Mouse (Mus musculus) neural tube, embryonic 13.5 days (tissue): ENCODE results near the gene Serpinh1. TPM values are rescaled to one million over a fixed set of nuclear protein-coding genes. Genes with fewer than 3 reads are reported as not detected.
"Not testable (repeated sequence)": the region's sequence is repeated elsewhere in the genome, so short reads cannot be mapped to it uniquely, and the experiment has no call there.

Source experiments
- ATAC-seq: fragments of 200-750 bp; cut with Nextera tagmentation; 2 replicates; pipeline ENCODE4 v1.8.0; 2017; ENCODE audit warnings: low read depth, mild to moderate bottlenecking, moderate TSS enrichment, moderate library complexity
- H3K27ac ChIP-seq: fragments of 300-500 bp; sonication (generic); replicated peaks from 2 replicates; pipeline ENCODE4 v1.5.1; 2015; ENCODE audit warnings: moderate library complexity, mild to moderate bottlenecking, inconsistent platforms
- H3K27me3 ChIP-seq: fragments of 300-500 bp; sonication (generic); 2 replicates; pipeline ENCODE4 v1.6.1; 2015; ENCODE audit warnings: mild to moderate bottlenecking, inconsistent platforms
- H3K36me3 ChIP-seq: fragments of 300-500 bp; sonication (generic); 2 replicates; pipeline ENCODE4 v1.6.1; 2015; ENCODE audit warnings: mild to moderate bottlenecking, inconsistent platforms
- H3K4me1 ChIP-seq: fragments of 300-500 bp; sonication (generic); replicated peaks from 2 replicates; pipeline ENCODE4 v1.6.1; 2015; ENCODE audit warnings: inconsistent platforms
- H3K4me2 ChIP-seq: fragments of 300-500 bp; sonication (generic); 2 replicates; pipeline ENCODE4 v1.6.1; 2015; ENCODE audit warnings: inconsistent platforms, mild to moderate bottlenecking, moderate library complexity
- H3K4me3 ChIP-seq: fragments of 300-500 bp; sonication (generic); 2 replicates; pipeline ENCODE4 v1.5.1; 2015; ENCODE audit warnings: mild to moderate bottlenecking, inconsistent platforms
- H3K9ac ChIP-seq: fragments of 300-500 bp; sonication (generic); 2 replicates; pipeline ENCODE4 v1.6.1; 2015; ENCODE audit warnings: moderate library complexity, mild to moderate bottlenecking, inconsistent platforms
- H3K9me3 ChIP-seq: fragments of 300-500 bp; sonication (generic); 2 replicates; pipeline ENCODE4 v1.6.1; 2016; ENCODE audit warnings: inconsistent platforms
- WGBS: fragments of 180-500 bp; shearing (Covaris S2); methylation state at CpG from one replicate; pipeline ENCODE4 v1.1.7; 2015; 5-methylcytosine and 5-hydroxymethylcytosine counted together
- polyA plus RNA-seq: library from polyadenylated mRNA; unstranded; fragments of >200 nt; fragmentation: Nextera tagmentation; extraction: Ambion mirVana; gene quantifications from 2 replicates; pipeline ENCODE4 v1.2.1, GENCODE M21; 2015

Serpinh1 gene
- polyA plus RNA-seq, 1 experiment from 2014 or later, result 462 TPM

GRCm38 (mm10) chr7:99386030-99386429 lies 33.0 kb upstream of the Serpinh1 start:
- no peak for ATAC-seq
- Histone ChIP-seq H3K9me3 (no peaks in the 10 kb centered on the region), H3K4me3 (no peak overlapping the region), H3K36me3 (peaks cover 43% of the 10 kb centered on the region), H3K4me2 (peak overlapping the region; percentile 91), H3K27ac (0 out of 2 replicates have a peak overlapping the region, but pooled peaks have one; percentile 23), H3K4me1 (peaks cover 85% of the 10 kb centered on the region), H3K27me3 (no peaks in the 10 kb centered on the region), H3K9ac (peak overlapping the region; percentile 93)
- 36% methylated on average over 5 of the region's 5 CpGs for WGBS

- H3K27me3 ChIP-seq, result no peaks in the 10 kb centered on the region
- H3K4me1 ChIP-seq, result peaks cover 82% of the 10 kb centered on the region
- no peak for ATAC-seq
- WGBS, result 14% methylated on average over 4 of the region's 4 CpGs
- peak overlapping the region; percentile 91 for H3K4me2 ChIP-seq
- peak overlapping the region; percentile 98 for H3K27ac ChIP-seq
- peak overlapping the region; percentile 93 for H3K9ac ChIP-seq
- peak overlapping the region; percentile 92 for H3K4me3 ChIP-seq
- peaks cover 27% of the 10 kb centered on the region for H3K36me3 ChIP-seq
- no peaks in the 10 kb centered on the region for H3K9me3 ChIP-seq
Measured at GRCm38 (mm10) chr7:99384101-99384611, 31.1 kb upstream of the Serpinh1 start.

GRCm38 (mm10) chr7:99383246-99383645 lies 30.2 kb upstream of the Serpinh1 start:
- no peak for ATAC-seq
- H3K4me3 ChIP-seq, result peak overlapping the region; percentile 92
- 46% methylated on average over 5 of the region's 5 CpGs for WGBS
- no peaks in the 10 kb centered on the region for H3K27me3 ChIP-seq
- peak overlapping the region; percentile 91 for H3K4me2 ChIP-seq
- peak overlapping the region; percentile 98 for H3K27ac ChIP-seq
- H3K9me3 ChIP-seq, result no peaks in the 10 kb centered on the region
- H3K9ac ChIP-seq, result peak overlapping the region; percentile 93
- H3K4me1 ChIP-seq, result peaks cover 80% of the 10 kb centered on the region
- H3K36me3 ChIP-seq, result peaks cover 18% of the 10 kb centered on the region

- Histone ChIP-seq H3K27ac (peak overlapping the region; percentile 98), H3K4me1 (peaks cover 74% of the 10 kb centered on the region)
Measured at GRCm38 (mm10) chr7:99382088-99383000, 29.3 kb upstream of the Serpinh1 start.

GRCm38 (mm10) chr7:99381214-99382087 lies 28.4 kb upstream of the Serpinh1 start, which contains the start of gene Gdpd5:
Gene Gdpd5, plus strand, starts transcription at chr7:99381414.
- H3K36me3 ChIP-seq, result 0 out of 2 replicates have a peak, but pooled peaks cover 2% of the 10 kb centered on the region
- peak within 1 kb of the TSS; percentile 92 for H3K4me3 ChIP-seq
- H3K4me1 ChIP-seq, result peaks cover 69% of the 10 kb centered on the region
- peak within 1 kb of the TSS; percentile 93 for H3K9ac ChIP-seq
- peak within 1 kb of the TSS; percentile 98 for H3K27ac ChIP-seq
- under 1% methylated on average over 69 of the region's 73 CpGs for WGBS
- ATAC-seq, result peak; percentile 96
- H3K27me3 ChIP-seq, result no peaks in the 10 kb centered on the region
- H3K4me2 ChIP-seq, result peak within 1 kb of the TSS; percentile 91
- H3K9me3 ChIP-seq, result no peaks in the 10 kb centered on the region

More at GRCm38 (mm10) chr7:99382088-99383000, 29.3 kb upstream of the Serpinh1 start:
- peak; percentile 1; the same call in 1 of the 2 replicates for ATAC-seq
- Histone ChIP-seq H3K9me3 (no peaks in the 10 kb centered on the region), H3K36me3 (peaks cover 9% of the 10 kb centered on the region), H3K9ac (peak overlapping the region; percentile 93), H3K27me3 (no peaks in the 10 kb centered on the region), H3K4me3 (peak overlapping the region; percentile 92), H3K4me2 (peak overlapping the region; percentile 91)
- 8% methylated on average over 30 of the region's 30 CpGs for WGBS

- peak overlapping the region; percentile 91 for H3K4me2 ChIP-seq
- peak overlapping the region; percentile 85 for H3K9ac ChIP-seq
- H3K9me3 ChIP-seq, result no peaks in the 10 kb centered on the region
- H3K27ac ChIP-seq, result peak overlapping the region; percentile 98
- peaks cover 61% of the 10 kb centered on the region for H3K4me1 ChIP-seq
- 0 out of 2 replicates have a peak, but pooled peaks cover under 1% of the 10 kb centered on the region for H3K36me3 ChIP-seq
- peak overlapping the region; percentile 92 for H3K4me3 ChIP-seq
- no peaks in the 10 kb centered on the region for H3K27me3 ChIP-seq
- WGBS, result 2% methylated on average over 24 of the region's 24 CpGs
- peak; percentile 66 for ATAC-seq
Measured at GRCm38 (mm10) chr7:99380491-99381213, 27.6 kb upstream of the Serpinh1 start.

GRCm38 (mm10) chr7:99378870-99379269 lies 25.8 kb upstream of the Serpinh1 start:
- 30% methylated on average over 8 of the region's 8 CpGs for WGBS
- Histone ChIP-seq H3K27ac (no peak overlapping the region), H3K4me1 (peaks cover 43% of the 10 kb centered on the region), H3K9ac (0 out of 2 replicates have a peak overlapping the region, but pooled peaks have one; percentile 31), H3K9me3 (no peaks in the 10 kb centered on the region), H3K4me2 (no peak overlapping the region), H3K4me3 (no peak overlapping the region), H3K27me3 (no peaks in the 10 kb centered on the region), H3K36me3 (no peaks in the 10 kb centered on the region)
- ATAC-seq, result no peak

GRCm38 (mm10) chr7:99375455-99375854 lies 22.4 kb upstream of the Serpinh1 start:
- 7% methylated on average over 4 of the region's 4 CpGs for WGBS
- Histone ChIP-seq H3K9me3 (no peaks in the 10 kb centered on the region), H3K27ac (no peak overlapping the region), H3K27me3 (no peaks in the 10 kb centered on the region), H3K36me3 (no peaks in the 10 kb centered on the region), H3K4me1 (peaks cover 19% of the 10 kb centered on the region), H3K4me2 (no peak overlapping the region), H3K4me3 (no peak overlapping the region), H3K9ac (no peak overlapping the region)
- ATAC-seq, result no peak

GRCm38 (mm10) chr7:99374325-99374724 lies 21.3 kb upstream of the Serpinh1 start:
- H3K4me1 ChIP-seq, H3K36me3 ChIP-seq, H3K9me3 ChIP-seq, ATAC-seq, H3K9ac ChIP-seq, H3K4me3 ChIP-seq, H3K4me2 ChIP-seq, H3K27ac ChIP-seq, H3K27me3 ChIP-seq: not testable (repeated sequence)
- whole genome bisulfite sequencing, result 49% methylated on average over 3 of the region's 3 CpGs

- ATAC-seq, result no peak
- H3K9ac ChIP-seq, result no peak overlapping the region
- no peak overlapping the region for H3K27ac ChIP-seq
- no peak overlapping the region for H3K4me3 ChIP-seq
- H3K9me3 ChIP-seq, result no peaks in the 10 kb centered on the region
- H3K4me2 ChIP-seq, result no peak overlapping the region
- no peaks in the 10 kb centered on the region for H3K27me3 ChIP-seq
- H3K36me3 ChIP-seq, result no peaks in the 10 kb centered on the region
- H3K4me1 ChIP-seq, result peaks cover 11% of the 10 kb centered on the region
- 70% methylated on average over 6 of the region's 6 CpGs for WGBS
Measured at GRCm38 (mm10) chr7:99366716-99367115, 13.7 kb upstream of the Serpinh1 start.

- ATAC-seq, result peak; percentile 19; the same call in 1 of the 2 replicates
- WGBS, result under 1% methylated on average over 5 of the region's 5 CpGs
- H3K9me3 ChIP-seq, result no peaks in the 10 kb centered on the region
- no peaks in the 10 kb centered on the region for H3K36me3 ChIP-seq
- H3K27ac ChIP-seq, result peak overlapping the region; percentile 68; the same call in 1 of the 2 replicates
- H3K4me1 ChIP-seq, result peaks cover 22% of the 10 kb centered on the region
- 0 out of 2 replicates have a peak overlapping the region, but pooled peaks have one; percentile 6 for H3K4me3 ChIP-seq
- peak overlapping the region; percentile 41 for H3K4me2 ChIP-seq
- H3K27me3 ChIP-seq, result no peaks in the 10 kb centered on the region
- H3K9ac ChIP-seq, result peak overlapping the region; percentile 53
Measured at GRCm38 (mm10) chr7:99365069-99365468, 12.0 kb upstream of the Serpinh1 start.
